Mouse (Mus musculus): ENCODE results near the gene Fgf23. TPM values are rescaled to one million over a fixed set of nuclear protein-coding genes. Genes with fewer than 3 reads are reported as not detected.

Fgf23 gene
- polyA plus RNA-seq, 1 experiment from 2014 or later = not detected

GRCm38 (mm10) chr6:127094565-127094964 lies 21.9 kb downstream of the Fgf23 start:
- Histone ChIP-seq H3K27ac (no peak overlapping the region), H3K27me3 (no peaks in the 10 kb centered on the region), H3K9me3 (no peaks in the 10 kb centered on the region), H3K4me3 (no peak overlapping the region), H3K4me2 (no peak overlapping the region), H3K4me1 (replicated peaks) (no peaks in the 10 kb centered on the region), H3K9ac (no peak overlapping the region), H3K36me3 (peaks cover 29% of the 10 kb centered on the region)
- WGBS = 68% methylated on average over 7 of the region's 7 CpGs
- ATAC-seq (ENCODE audit: low FRiP score) = no peak

DNA sequence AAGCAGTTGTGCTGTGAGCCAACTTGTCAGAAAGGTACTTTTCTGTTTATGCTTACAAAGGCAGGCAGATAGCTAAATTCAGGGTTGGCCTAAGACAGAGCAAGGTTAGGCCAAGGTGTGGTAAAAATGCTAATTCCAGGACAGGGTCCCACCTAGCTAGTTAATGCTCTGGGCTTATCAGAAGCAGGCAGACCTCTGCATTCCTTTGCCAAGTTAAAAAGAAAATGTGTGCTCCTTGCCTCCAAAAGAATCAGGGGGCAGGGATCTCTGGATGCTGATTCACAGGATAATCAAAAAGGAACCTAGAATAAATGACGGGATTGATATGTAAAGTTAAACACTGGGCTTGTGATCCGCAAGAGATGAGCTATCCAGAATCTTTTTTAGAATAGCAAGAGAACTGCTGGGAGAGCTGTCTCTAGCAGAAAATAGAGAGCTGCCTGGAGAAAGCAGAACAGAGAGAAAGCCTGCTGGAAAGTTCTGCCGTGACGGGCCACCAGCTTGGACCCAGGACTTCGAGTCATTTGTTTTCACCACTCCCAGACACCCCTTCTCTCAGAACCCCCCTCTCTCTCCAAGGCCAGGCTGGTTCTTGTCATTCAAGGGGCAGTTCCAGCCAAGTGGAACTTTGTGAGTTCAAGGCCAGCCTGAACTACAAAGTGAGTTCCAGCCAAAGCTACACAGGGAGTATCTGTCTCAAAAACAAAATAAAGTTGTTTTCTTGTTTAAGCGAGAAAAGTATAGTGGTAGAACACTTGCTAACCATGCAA lies 31.0 kb downstream of the Fgf23 start:
- Histone ChIP-seq H3K9me3 (no peaks in the 10 kb centered on the region), H3K4me1 (replicated peaks) (peaks cover 12% of the 10 kb centered on the region), H3K4me3 (no peak overlapping the region), H3K36me3 (peaks cover 26% of the 10 kb centered on the region), H3K27me3 (no peaks in the 10 kb centered on the region), H3K4me2 (no peak overlapping the region), H3K27ac (no peak overlapping the region), H3K9ac (no peak overlapping the region)
- ATAC-seq (ENCODE audit: low FRiP score) = no peak
- 90% methylated on average over 6 of the region's 6 CpGs for WGBS

- Histone ChIP-seq H3K4me1 (replicated peaks) (peaks cover 16% of the 10 kb centered on the region), H3K27ac (no peak overlapping the region), H3K27me3 (no peaks in the 10 kb centered on the region), H3K4me3 (no peak overlapping the region), H3K36me3 (peaks cover 26% of the 10 kb centered on the region), H3K4me2 (no peak overlapping the region), H3K9me3 (no peaks in the 10 kb centered on the region), H3K9ac (no peak overlapping the region)
- 93% methylated on average over 7 of the region's 7 CpGs for WGBS
- no peak for ATAC-seq (ENCODE audit: low FRiP score)
Observed at GRCm38 (mm10) chr6:127104396-127105029, 31.8 kb downstream of the Fgf23 start.

DNA sequence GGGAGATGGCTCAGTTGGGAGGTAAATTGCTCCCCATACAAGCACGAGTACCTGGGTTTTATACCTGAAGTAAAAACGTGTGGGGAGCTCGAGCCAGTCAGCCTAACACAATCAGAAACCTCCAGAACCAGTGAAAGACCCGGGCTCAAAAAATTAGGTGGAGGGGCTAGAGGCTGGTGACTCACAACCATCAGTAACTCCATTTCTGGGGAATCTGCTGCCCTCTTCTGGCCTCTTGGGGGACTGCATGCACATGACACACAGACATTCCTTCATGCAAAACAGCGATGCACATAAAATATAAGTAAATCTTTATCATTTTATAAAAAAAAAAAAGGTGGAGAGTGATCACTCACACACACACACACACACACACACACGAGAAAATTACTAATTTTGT lies 32.4 kb downstream of the Fgf23 start:
- Histone ChIP-seq H3K9me3 (no peaks in the 10 kb centered on the region), H3K4me1 (replicated peaks) (peaks cover 16% of the 10 kb centered on the region), H3K4me3 (no peak overlapping the region), H3K36me3 (peaks cover 26% of the 10 kb centered on the region), H3K27me3 (no peaks in the 10 kb centered on the region), H3K4me2 (no peak overlapping the region), H3K27ac (no peak overlapping the region), H3K9ac (no peak overlapping the region)
- ATAC-seq (ENCODE audit: low FRiP score) = no peak
- WGBS = 67% methylated on average over 6 of the region's 6 CpGs

- 87% methylated on average over 5 of the region's 5 CpGs for WGBS
- H3K4me3 ChIP-seq = no peak overlapping the region
- H3K27ac ChIP-seq = no peak overlapping the region
- H3K9ac ChIP-seq = no peak overlapping the region
- no peak overlapping the region for H3K4me2 ChIP-seq
- peaks cover 17% of the 10 kb centered on the region for H3K36me3 ChIP-seq
- no peak for ATAC-seq (ENCODE audit: low FRiP score)
- no peaks in the 10 kb centered on the region for H3K9me3 ChIP-seq
- no peaks in the 10 kb centered on the region for H3K27me3 ChIP-seq
- peaks cover 16% of the 10 kb centered on the region for H3K4me1 ChIP-seq (replicated peaks)
Observed at GRCm38 (mm10) chr6:127106189-127106588, 33.5 kb downstream of the Fgf23 start.

DNA sequence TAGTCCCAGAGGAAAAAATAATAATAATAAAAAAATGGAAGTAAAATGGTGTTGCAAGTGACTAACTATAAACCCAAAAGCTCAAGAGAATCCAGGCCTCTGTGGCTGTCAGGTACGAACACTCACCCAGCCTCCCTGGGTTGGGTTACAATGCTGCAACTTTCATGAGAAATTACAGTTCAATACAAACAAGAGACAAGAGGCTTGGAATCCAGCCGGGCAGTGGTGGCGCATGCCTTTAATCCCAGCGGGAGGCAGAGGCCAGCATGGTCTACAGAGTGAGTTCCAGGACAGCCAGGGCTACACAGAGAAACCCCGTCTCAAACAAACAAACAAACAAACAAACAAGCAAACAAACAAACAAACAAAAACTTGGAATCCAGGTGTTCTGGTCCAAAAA lies 34.0 kb downstream of the Fgf23 start:
- H3K4me2 ChIP-seq = no peak overlapping the region
- 44% methylated on average over 5 of the region's 5 CpGs for WGBS
- no peaks in the 10 kb centered on the region for H3K9me3 ChIP-seq
- ATAC-seq (ENCODE audit: low FRiP score) = no peak
- no peak overlapping the region for H3K27ac ChIP-seq
- no peaks in the 10 kb centered on the region for H3K27me3 ChIP-seq
- no peak overlapping the region for H3K9ac ChIP-seq
- peaks cover 16% of the 10 kb centered on the region for H3K4me1 ChIP-seq (replicated peaks)
- H3K4me3 ChIP-seq = no peak overlapping the region
- peaks cover 12% of the 10 kb centered on the region; the same call in 1 of the 2 replicates for H3K36me3 ChIP-seq

- Histone ChIP-seq H3K9ac (no peak overlapping the region), H3K36me3 (peaks cover 8% of the 10 kb centered on the region; the same call in 1 of the 2 replicates), H3K4me3 (no peak overlapping the region), H3K27me3 (no peaks in the 10 kb centered on the region), H3K27ac (no peak overlapping the region), H3K9me3 (no peaks in the 10 kb centered on the region), H3K4me2 (no peak overlapping the region), H3K4me1 (replicated peaks) (peaks cover 16% of the 10 kb centered on the region)
- ATAC-seq (ENCODE audit: low FRiP score) = no peak
Observed at GRCm38 (mm10) chr6:127107413-127107812, 34.7 kb downstream of the Fgf23 start.

DNA sequence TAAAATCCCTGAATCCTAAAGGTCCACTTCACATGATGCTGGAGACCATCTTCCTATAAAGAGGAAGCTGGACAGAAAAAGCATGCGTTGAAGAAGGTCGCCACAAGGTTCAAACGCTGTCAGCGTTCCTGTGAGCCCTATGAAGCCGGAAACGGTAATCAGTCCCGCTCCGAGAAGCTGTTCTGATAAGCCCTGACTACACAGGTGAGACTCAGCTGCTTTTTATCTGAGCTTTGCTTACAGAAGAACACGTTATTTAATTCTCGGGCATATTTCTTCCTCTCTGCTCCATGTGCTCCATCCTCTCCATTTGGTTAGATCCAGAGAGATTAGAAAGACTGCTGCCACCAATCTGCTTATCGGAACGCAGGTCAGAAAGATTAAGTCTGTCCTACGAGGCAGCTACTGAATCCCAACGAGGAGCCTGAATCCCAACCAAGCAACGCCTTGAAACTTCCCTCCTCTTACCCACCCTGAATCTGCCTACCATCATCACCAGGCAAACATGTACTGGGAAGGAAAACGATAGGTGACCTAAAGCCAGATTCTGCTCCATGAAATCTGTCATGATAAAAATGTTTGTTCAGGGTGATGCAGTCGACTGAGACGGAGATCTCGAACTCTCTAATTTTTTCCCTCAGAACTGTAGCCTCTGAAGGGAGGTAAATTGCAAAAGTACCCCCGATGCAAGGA lies 35.8 kb downstream of the Fgf23 start:
- H3K4me1 ChIP-seq (replicated peaks) = peaks cover 16% of the 10 kb centered on the region
- WGBS = 49% methylated on average over 20 of the region's 20 CpGs
- H3K4me2 ChIP-seq = peak overlapping the region; percentile 86
- H3K27ac ChIP-seq = no peak overlapping the region
- H3K9ac ChIP-seq = peak overlapping the region; percentile 80
- no peak for ATAC-seq (ENCODE audit: low FRiP score)
- no peaks in the 10 kb centered on the region for H3K27me3 ChIP-seq
- H3K4me3 ChIP-seq = peak overlapping the region; percentile 61
- peaks cover 4% of the 10 kb centered on the region; the same call in 1 of the 2 replicates for H3K36me3 ChIP-seq
- H3K9me3 ChIP-seq = no peaks in the 10 kb centered on the region

DNA sequence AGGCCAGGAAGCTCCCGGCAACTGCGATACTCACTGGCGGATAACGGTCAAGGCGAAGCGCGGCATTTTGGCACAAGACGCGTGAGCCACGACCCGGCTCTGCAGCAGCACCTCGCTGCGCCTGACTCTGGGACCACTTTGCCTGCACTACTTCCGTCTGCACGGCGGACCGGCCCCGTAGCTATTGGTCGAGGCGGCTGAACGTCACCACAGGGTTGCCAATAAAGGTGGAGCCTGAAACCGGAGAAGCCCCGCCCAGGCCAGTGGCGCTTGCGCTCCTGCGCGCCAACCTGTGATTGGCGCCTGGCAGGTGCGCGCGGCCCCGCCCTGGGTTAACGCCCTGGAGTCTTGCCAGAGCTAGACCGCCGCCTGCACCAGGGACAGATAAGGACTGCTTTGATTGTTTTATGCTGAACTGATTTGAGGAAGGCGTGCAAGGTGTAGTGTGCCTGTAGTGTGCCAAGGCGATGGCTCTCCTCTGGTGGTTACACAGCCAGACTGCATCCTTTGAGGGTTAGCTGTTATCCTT lies 36.8 kb downstream of the Fgf23 start, which contains the start of gene Tigar:
Gene Tigar, minus strand, starts transcription at position 156 of the 529 bp plus-strand sequence.
- H3K9me3 ChIP-seq = no peaks in the 10 kb centered on the region
- ATAC-seq (ENCODE audit: low FRiP score) = peak; percentile 100
- H3K9ac ChIP-seq = peak within 1 kb of the TSS; percentile 80
- no peaks in the 10 kb centered on the region for H3K27me3 ChIP-seq
- H3K27ac ChIP-seq = peak within 1 kb of the TSS; percentile 9; the same call in 1 of the 2 replicates
- H3K36me3 ChIP-seq = no peaks in the 10 kb centered on the region
- H3K4me2 ChIP-seq = peak within 1 kb of the TSS; percentile 86
- peaks cover 16% of the 10 kb centered on the region for H3K4me1 ChIP-seq (replicated peaks)
- 1% methylated on average over 37 of the region's 37 CpGs for WGBS
- H3K4me3 ChIP-seq = peak within 1 kb of the TSS; percentile 61

GRCm38 (mm10) chr6:127114753-127115456 lies 42.2 kb downstream of the Fgf23 start:
- H3K27ac ChIP-seq = no peak overlapping the region
- no peaks in the 10 kb centered on the region for H3K36me3 ChIP-seq

GRCm38 (mm10) chr6:127122221-127122806 lies 49.6 kb downstream of the Fgf23 start:
- Histone ChIP-seq H3K27me3 (no peaks in the 10 kb centered on the region), H3K27ac (no peak overlapping the region), H3K4me1 (replicated peaks) (no peaks in the 10 kb centered on the region), H3K9ac (no peak overlapping the region), H3K4me3 (no peak overlapping the region), H3K9me3 (no peaks in the 10 kb centered on the region), H3K4me2 (no peak overlapping the region), H3K36me3 (no peaks in the 10 kb centered on the region)
- 78% methylated on average over 4 of the region's 4 CpGs for WGBS
- ATAC-seq (ENCODE audit: low FRiP score) = 0 out of 2 replicates have a peak, but pooled peaks have one; percentile 7

More at GRCm38 (mm10) chr6:127114753-127115456, 42.2 kb downstream of the Fgf23 start:
- no peaks in the 10 kb centered on the region for H3K4me1 ChIP-seq (replicated peaks)
- H3K4me3 ChIP-seq = no peak overlapping the region
- no peak overlapping the region; the same call in 1 of the 2 replicates for H3K4me2 ChIP-seq
- no peak for ATAC-seq (ENCODE audit: low FRiP score)
- no peak overlapping the region for H3K9ac ChIP-seq
- H3K9me3 ChIP-seq = no peaks in the 10 kb centered on the region
- WGBS = 53% methylated on average over 23 of the region's 23 CpGs
- no peaks in the 10 kb centered on the region for H3K27me3 ChIP-seq
